ENCODE assay signal across 9 mouse cellular contexts in the genomic region with DNA sequence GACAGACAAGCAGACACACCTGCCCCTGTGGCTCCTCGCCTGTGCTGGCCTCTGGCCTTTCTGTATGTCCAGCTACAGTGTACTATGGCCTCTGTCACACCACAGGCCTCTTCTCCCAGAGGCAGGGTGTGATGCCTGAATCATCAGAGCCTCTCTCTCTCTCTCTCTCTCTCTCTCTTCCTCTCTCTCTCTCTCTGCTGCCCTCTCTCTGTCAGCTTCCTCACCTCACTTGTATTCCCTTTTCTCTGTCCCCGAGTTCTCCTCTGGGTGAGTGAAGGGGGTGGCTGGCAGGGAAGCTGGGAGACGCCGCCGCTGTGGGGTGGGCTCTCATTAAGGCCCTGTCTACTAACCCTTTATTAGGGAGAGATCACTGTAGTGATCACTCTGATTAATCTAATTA. TPM values are rescaled to one million over a fixed set of nuclear protein-coding genes. Genes with fewer than 3 reads are reported as not detected.
A peak's percentile ranks its signal among the peaks of the same experiment; 100 is the strongest.
DNase-seq lines count a peak whose midpoint lies in the region; ATAC-seq and TF ChIP-seq lines count a peak whose summit lies in the region.
"Had no signal": no experiment of that assay in that cellular context is flagged by ENCODE, and none has a peak within 500 bp of the region (broad histone marks: within the 10 kb centered on the region; RNA-seq: fewer than 3 reads in every experiment).

No protein-coding gene starts in this region.

- H3K79me2 ChIP-seq in CH12.LX (replicated peaks; ENCODE audit: control insufficient read depth, extremely low read depth, insufficient read depth, poor library complexity, severe bottlenecking), result no peaks in the 10 kb centered on the region

- TF ChIP-seq CTCF in CH12.LX (conservative IDR thresholded peaks at IDR 0.05 in 1 of 2, IDR thresholded peaks at IDR 0.05 in 1 of 2; ENCODE audit: low read depth in 2 of 2, low read length in 2 of 2), result peak in 1 of 2 experiments; percentile 52; a peak in 2 of 4 replicates

- no peak for DNase-seq in heart, adult 8-10 months (ENCODE audit: low spot score)
- no peak for DNase-seq in CH12.LX (ENCODE audit: extremely low read depth)
- no peak for DNase-seq in forebrain, embryonic 11.5 days (ENCODE audit: low spot score)
- DNase-seq in midbrain, embryonic 14.5 days, result peak; percentile 73
- no peak for DNase-seq in lung, adult 18-20 months

- H3K36me3 ChIP-seq in heart, embryonic 11.5 days (ENCODE audit: control insufficient read depth, insufficient read depth, low read length), result no peaks in the 10 kb centered on the region
- peaks cover 0 to 6% of the 10 kb centered on the region in 2 experiments for H3K36me3 ChIP-seq in CH12.LX (replicated peaks in 1 of 2; ENCODE audit: control insufficient read depth in 1 of 2, insufficient read depth in 1 of 2, low read length in 1 of 2)
- no peaks in the 10 kb centered on the region for H3K36me3 ChIP-seq in forebrain, embryonic 11.5 days (ENCODE audit: control insufficient read depth, insufficient read depth, low read length)
- peaks cover 35% of the 10 kb centered on the region for H3K36me3 ChIP-seq in midbrain, embryonic 14.5 days (ENCODE audit: control insufficient read depth, insufficient read depth, low read length)

- in situ Hi-C loops in CH12.LX (cut with MboI; ENCODE audit: low pct_ligation_motif_present, low pct_unique_long_range_greater_than_20kb, low sequenced_read_pairs), result no loop called here

- dilution Hi-C loops in CH12.LX (cut with MboI; ENCODE audit: extremely low pct_ligation_motif_present, extremely low pct_unique_long_range_greater_than_20kb, low sequenced_read_pairs), result no loop called here

- peak; percentile 24 for TF ChIP-seq RAD21 in CH12.LX (IDR thresholded peaks at IDR 0.05; ENCODE audit: low read depth, low read length)

- 49% methylated on average over 5 of the region's 5 CpGs for WGBS in heart, embryonic 11.5 days (ENCODE audit: insufficient replicate concordance)
- WGBS in forebrain, embryonic 11.5 days, result 29% methylated on average over 5 of the region's 5 CpGs
- WGBS in midbrain, embryonic 14.5 days, result 29% methylated on average over 5 of the region's 5 CpGs

- no peak for TF ChIP-seq EP300 in CH12.LX (IDR thresholded peaks at IDR 0.05; ENCODE audit: low read length)

- H3K27me3 ChIP-seq in heart, embryonic 11.5 days (ENCODE audit: control insufficient read depth, insufficient read depth, low read length), result no peaks in the 10 kb centered on the region
- peaks cover 5% of the 10 kb centered on the region for H3K27me3 ChIP-seq in CH12.LX (replicated peaks)
- H3K27me3 ChIP-seq in forebrain, embryonic 11.5 days (ENCODE audit: control insufficient read depth, insufficient read depth, low read length), result no peaks in the 10 kb centered on the region
- no peaks in the 10 kb centered on the region for H3K27me3 ChIP-seq in midbrain, embryonic 14.5 days (ENCODE audit: control insufficient read depth, insufficient read depth, low read length)

- no peaks in the 10 kb centered on the region for H3K9me3 ChIP-seq in heart, embryonic 11.5 days (replicated peaks; ENCODE audit: control insufficient read depth, low read length)
- H3K9me3 ChIP-seq in CH12.LX (replicated peaks; ENCODE audit: low read length), result no peaks in the 10 kb centered on the region
- H3K9me3 ChIP-seq in forebrain, embryonic 11.5 days (ENCODE audit: control insufficient read depth, low read length), result no peaks in the 10 kb centered on the region
- no peaks in the 10 kb centered on the region for H3K9me3 ChIP-seq in midbrain, embryonic 14.5 days (ENCODE audit: control insufficient read depth, low read length)

- no peak overlapping the region for H3K4me3 ChIP-seq in heart, embryonic 11.5 days (ENCODE audit: low read depth, low read length)
- H3K4me3 ChIP-seq in CH12.LX (replicated peaks in 1 of 3; ENCODE audit: low read depth in 2 of 3, low read length in 2 of 3, poor library complexity in 1 of 3), result no peak overlapping the region
- H3K4me3 ChIP-seq in forebrain, embryonic 11.5 days (ENCODE audit: low read depth, low read length), result 0 out of 2 replicates have a peak overlapping the region, but pooled peaks have one; percentile 71
- H3K4me3 ChIP-seq in midbrain, embryonic 14.5 days (replicated peaks; ENCODE audit: low read depth, low read length), result peak overlapping the region; percentile 75
- H3K4me3 ChIP-seq: myocyte had no signal

- peaks cover 14% of the 10 kb centered on the region for H3K4me1 ChIP-seq in heart, embryonic 11.5 days (ENCODE audit: control insufficient read depth, insufficient read depth, low read length)
- H3K4me1 ChIP-seq in CH12.LX (ENCODE audit: control insufficient read depth in 1 of 2, insufficient read depth in 2 of 2), result peaks cover 0 to 17% of the 10 kb centered on the region in 2 experiments; a peak in 2 of 4 replicates
- H3K4me1 ChIP-seq in forebrain, embryonic 11.5 days (replicated peaks; ENCODE audit: control insufficient read depth, insufficient read depth, low read length), result peaks cover 42% of the 10 kb centered on the region
- peaks cover 43% of the 10 kb centered on the region for H3K4me1 ChIP-seq in midbrain, embryonic 14.5 days (ENCODE audit: control insufficient read depth, insufficient read depth, low read length)

- no peak for TF ChIP-seq POLR2A in CH12.LX (IDR thresholded peaks at IDR 0.05; ENCODE audit: low read depth, low read length)

- ATAC-seq in heart, embryonic 11.5 days (replicated peaks; ENCODE audit: insufficient number of reproducible peaks, low FRiP score, low TSS enrichment), result no peak
- no peak for ATAC-seq in forebrain, embryonic 11.5 days (replicated peaks; ENCODE audit: low FRiP score)
- no peak for ATAC-seq in midbrain, embryonic 14.5 days (ENCODE audit: low FRiP score, low TSS enrichment)
- ATAC-seq in activated CD4-positive, CD25-positive, alpha-beta regulatory T cell, adult 4 months, result no peak
- no peak for ATAC-seq in erythroblast, adult 5-6 weeks (replicated peaks; ENCODE audit: low FRiP score, poor library complexity, severe bottlenecking)

- no peak overlapping the region; the same call in 1 of the 2 replicates for H3K4me2 ChIP-seq in heart, embryonic 11.5 days
- H3K4me2 ChIP-seq in CH12.LX (ENCODE audit: insufficient read depth, low read depth, poor library complexity, severe bottlenecking), result no peak overlapping the region
- peak overlapping the region; percentile 24; the same call in 1 of the 2 replicates for H3K4me2 ChIP-seq in forebrain, embryonic 11.5 days (ENCODE audit: low read depth, low read length, severe bottlenecking)
- H3K4me2 ChIP-seq in midbrain, embryonic 14.5 days (ENCODE audit: low read length), result peak overlapping the region; percentile 93

- H3K27ac ChIP-seq in heart, embryonic 11.5 days (ENCODE audit: low read depth, low read length), result no peak overlapping the region
- H3K27ac ChIP-seq in CH12.LX (ENCODE audit: insufficient read depth, low read depth), result no peak overlapping the region
- peak overlapping the region; percentile 72; the same call in 1 of the 2 replicates for H3K27ac ChIP-seq in forebrain, embryonic 11.5 days (ENCODE audit: low read depth, low read length)
- H3K27ac ChIP-seq in midbrain, embryonic 14.5 days (replicated peaks; ENCODE audit: low read depth, low read length), result peak overlapping the region; percentile 87

- 0 out of 2 replicates have a peak overlapping the region, but pooled peaks have one; percentile 5 for H3K9ac ChIP-seq in heart, embryonic 11.5 days (ENCODE audit: low read depth, low read length)
- H3K9ac ChIP-seq in CH12.LX (ENCODE audit: insufficient read depth, low read depth), result no peak overlapping the region
- peak overlapping the region; percentile 21; the same call in 1 of the 2 replicates for H3K9ac ChIP-seq in forebrain, embryonic 11.5 days (ENCODE audit: low read length)
- H3K9ac ChIP-seq in midbrain, embryonic 14.5 days (replicated peaks; ENCODE audit: low read length), result peak overlapping the region; percentile 90; the same call in 1 of the 2 replicates

RNA-seq across cellular contexts. Expression of a gene that starts 2.9 kb away (rescaled TPM):
- 0.47 and 1.0 TPM in 2 replicates for polyA plus RNA-seq in heart, embryonic 11.5 days (2014; fragmentation: Nextera tagmentation; extraction: Ambion mirVana)
- under 1 TPM; 0.35 to 0.89 (median 0.81) TPM for total RNA-seq in heart, adult 8-10 months (2022)
- 0.67 and 1.4 TPM in 2 replicates for total RNA-seq in CH12.LX (2012; rRNA removed)
- total RNA-seq in CH12.LX (2014; rRNA removed), result 0.28 and 0.34 TPM in 2 replicates
- polyA plus RNA-seq in CH12.LX (2012; ENCODE audit: insufficient read length, low read depth), result 0.35 and 0.43 TPM in 2 replicates
- polyA plus RNA-seq in forebrain, embryonic 11.5 days (2014; fragmentation: Nextera tagmentation; extraction: Ambion mirVana), result 3.8 and 4.4 TPM in 2 replicates
- 16.2 and 28.8 TPM in 2 replicates for polyA plus RNA-seq in midbrain, embryonic 14.5 days (2014; fragmentation: Nextera tagmentation; extraction: Ambion mirVana)
- under 1 TPM in 1 of 2 experiments, not detected in 1; 0.19 TPM for polyA plus RNA-seq in activated CD4-positive, CD25-positive, alpha-beta regulatory T cell, adult 4 months (2017; shearing (Covaris generic))
- total RNA-seq in erythroblast, adult 5-6 weeks (2015; ENCODE audit: low replicate concordance), result 0.38 TPM in 1 of 2 replicates, not detected in the other
- 0.84 and 1.4 TPM in 2 replicates for total RNA-seq in erythroblast, adult 5-6 weeks (2017; ENCODE audit: low replicate concordance)

RNA-seq across cellular contexts. Expression of a gene that starts 7.0 kb away (rescaled TPM):
- 139 and 147 TPM in 2 replicates for polyA plus RNA-seq in heart, embryonic 11.5 days (2014; fragmentation: Nextera tagmentation; extraction: Ambion mirVana)
- 100 to 1,000 TPM; 237 to 281 (median 242) TPM for total RNA-seq in heart, adult 8-10 months (2022)
- 32.0 and 39.9 TPM in 2 replicates for total RNA-seq in CH12.LX (2012; rRNA removed)
- 26.4 and 28.2 TPM in 2 replicates for total RNA-seq in CH12.LX (2014; rRNA removed)
- polyA plus RNA-seq in CH12.LX (2012; ENCODE audit: insufficient read length, low read depth), result 91.2 and 103 TPM in 2 replicates
- 81.1 and 83.5 TPM in 2 replicates for polyA plus RNA-seq in forebrain, embryonic 11.5 days (2014; fragmentation: Nextera tagmentation; extraction: Ambion mirVana)
- 42.1 and 47.0 TPM in 2 replicates for polyA plus RNA-seq in midbrain, embryonic 14.5 days (2014; fragmentation: Nextera tagmentation; extraction: Ambion mirVana)
- polyA plus RNA-seq in activated CD4-positive, CD25-positive, alpha-beta regulatory T cell, adult 4 months (2017; shearing (Covaris generic)), result 10 to 100 TPM; 62.9 to 82.3 TPM
- 24.5 and 44.6 TPM in 2 replicates for total RNA-seq in erythroblast, adult 5-6 weeks (2015; ENCODE audit: low replicate concordance)
- total RNA-seq in erythroblast, adult 5-6 weeks (2017; ENCODE audit: low replicate concordance), result 69.5 and 76.3 TPM in 2 replicates

RNA-seq across cellular contexts. Expression of a gene that starts 40.1 kb away (rescaled TPM):
- 29.9 and 35.3 TPM in 2 replicates for polyA plus RNA-seq in heart, embryonic 11.5 days (2014; fragmentation: Nextera tagmentation; extraction: Ambion mirVana)
- 10 to 100 TPM in 1 of 4 experiments, 1 to 10 TPM in 3; 7.9 to 12.7 (median 8.6) TPM for total RNA-seq in heart, adult 8-10 months (2022)
- total RNA-seq in CH12.LX (2012; rRNA removed) (31.6 and 34.6 TPM in 2 replicates), CH12.LX (2014; rRNA removed) (11.8 and 17.3 TPM in 2 replicates)
- 23.3 and 24.1 TPM in 2 replicates for polyA plus RNA-seq in CH12.LX (2012; ENCODE audit: insufficient read length, low read depth)
- polyA plus RNA-seq in forebrain, embryonic 11.5 days (2014; fragmentation: Nextera tagmentation; extraction: Ambion mirVana), result 72.8 and 77.9 TPM in 2 replicates
- polyA plus RNA-seq in midbrain, embryonic 14.5 days (2014; fragmentation: Nextera tagmentation; extraction: Ambion mirVana), result 53.4 and 58.6 TPM in 2 replicates
- polyA plus RNA-seq in activated CD4-positive, CD25-positive, alpha-beta regulatory T cell, adult 4 months (2017; shearing (Covaris generic)), result 1 to 10 TPM; 7.2 to 8.8 TPM
- 6.5 and 24.2 TPM in 2 replicates for total RNA-seq in erythroblast, adult 5-6 weeks (2015; ENCODE audit: low replicate concordance)
- 6.4 and 12.0 TPM in 2 replicates for total RNA-seq in erythroblast, adult 5-6 weeks (2017; ENCODE audit: low replicate concordance)

RNA-seq across cellular contexts. Expression of a gene that starts 48.9 kb away (rescaled TPM):
- 7.4 and 9.2 TPM in 2 replicates for polyA plus RNA-seq in heart, embryonic 11.5 days (2014; fragmentation: Nextera tagmentation; extraction: Ambion mirVana)
- 10 to 100 TPM; 28.9 to 34.2 (median 31.4) TPM for total RNA-seq in heart, adult 8-10 months (2022)
- total RNA-seq in CH12.LX (2012; rRNA removed) (32.7 and 38.5 TPM in 2 replicates), CH12.LX (2014; rRNA removed) (31.1 and 37.3 TPM in 2 replicates)
- polyA plus RNA-seq in CH12.LX (2012; ENCODE audit: insufficient read length, low read depth), result 42.4 and 43.7 TPM in 2 replicates
- 11.9 and 12.4 TPM in 2 replicates for polyA plus RNA-seq in forebrain, embryonic 11.5 days (2014; fragmentation: Nextera tagmentation; extraction: Ambion mirVana)
- polyA plus RNA-seq in midbrain, embryonic 14.5 days (2014; fragmentation: Nextera tagmentation; extraction: Ambion mirVana), result 11.3 and 14.4 TPM in 2 replicates
- 10 to 100 TPM; 22.4 to 26.9 TPM for polyA plus RNA-seq in activated CD4-positive, CD25-positive, alpha-beta regulatory T cell, adult 4 months (2017; shearing (Covaris generic))
- 7.7 and 11.7 TPM in 2 replicates for total RNA-seq in erythroblast, adult 5-6 weeks (2015; ENCODE audit: low replicate concordance)
- total RNA-seq in erythroblast, adult 5-6 weeks (2017; ENCODE audit: low replicate concordance), result 4.8 and 14.4 TPM in 2 replicates

RNA-seq across cellular contexts. Expression of a gene that starts 49.1 kb away (rescaled TPM):
- polyA plus RNA-seq in heart, embryonic 11.5 days (2014; fragmentation: Nextera tagmentation; extraction: Ambion mirVana), result 12.4 and 13.7 TPM in 2 replicates
- under 1 TPM; 0.31 to 0.57 (median 0.54) TPM for total RNA-seq in heart, adult 8-10 months (2022)
- total RNA-seq in CH12.LX (2012; rRNA removed) (1.3 and 1.9 TPM in 2 replicates), CH12.LX (2014; rRNA removed) (2.3 and 3.0 TPM in 2 replicates)
- polyA plus RNA-seq in CH12.LX (2012; ENCODE audit: insufficient read length, low read depth), result 1.5 and 2.8 TPM in 2 replicates
- 18.1 and 21.2 TPM in 2 replicates for polyA plus RNA-seq in forebrain, embryonic 11.5 days (2014; fragmentation: Nextera tagmentation; extraction: Ambion mirVana)
- polyA plus RNA-seq in midbrain, embryonic 14.5 days (2014; fragmentation: Nextera tagmentation; extraction: Ambion mirVana), result 5.6 and 8.2 TPM in 2 replicates
- 10 to 100 TPM in 1 of 2 experiments, 1 to 10 TPM in 1; 5.9 to 10.9 TPM for polyA plus RNA-seq in activated CD4-positive, CD25-positive, alpha-beta regulatory T cell, adult 4 months (2017; shearing (Covaris generic))
- 1.7 and 9.2 TPM in 2 replicates for total RNA-seq in erythroblast, adult 5-6 weeks (2015; ENCODE audit: low replicate concordance)
- total RNA-seq in erythroblast, adult 5-6 weeks (2017; ENCODE audit: low replicate concordance), result 5.5 and 6.1 TPM in 2 replicates

Comparison
In these comparisons a context has a peak if more than half of its experiments do, and no peak if none do; other contexts are left out.
1. H3K27ac ChIP-seq: peak in forebrain, embryonic 11.5 days (single experiment) and midbrain, embryonic 14.5 days (single experiment); none in heart, embryonic 11.5 days (single experiment) and CH12.LX (single experiment).
2. H3K4me2 ChIP-seq: peak in forebrain, embryonic 11.5 days (single experiment) and midbrain, embryonic 14.5 days (single experiment); none in heart, embryonic 11.5 days (single experiment) and CH12.LX (single experiment).
3. H3K4me3 ChIP-seq: peak in forebrain, embryonic 11.5 days (single experiment) and midbrain, embryonic 14.5 days (single experiment); none in heart, embryonic 11.5 days (single experiment) and CH12.LX (0 of 3).